Mouse (Mus musculus): ENCODE measurements around the gene Cass4.

DNA sequence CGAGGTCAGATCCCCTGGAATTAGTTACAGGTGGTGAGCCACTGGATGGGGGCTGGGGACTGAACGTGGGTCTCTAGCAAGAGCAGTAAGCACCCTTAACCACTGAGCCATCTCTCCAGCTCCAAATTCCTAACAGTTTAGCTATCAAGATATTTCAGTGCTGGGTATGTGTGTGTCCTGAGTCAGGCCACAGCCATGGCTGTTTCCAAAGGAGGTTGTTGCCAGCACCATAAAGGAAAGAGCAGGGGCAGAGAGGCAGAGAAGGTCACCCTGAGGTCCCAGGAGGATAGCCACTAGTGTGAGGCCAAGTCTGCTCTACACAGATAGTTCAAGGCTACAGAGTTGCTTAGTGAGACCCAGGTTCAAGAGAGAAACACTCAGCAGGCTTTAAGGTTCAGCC, 67.1 kb downstream of the Cass4 start:
- TF ChIP-seq TAL1 (IDR thresholded peaks at IDR 0.05; ENCODE audit: low read length) = no peak
- no peak for TF ChIP-seq GATA1 (IDR thresholded peaks at IDR 0.05; ENCODE audit: low read length)

Measured in erythroblast, embryonic 14.5 days (primary cell).